Mouse (Mus musculus): ENCODE data around the gene Nosip. TPM values are rescaled to one million over a fixed set of nuclear protein-coding genes. Genes with fewer than 3 reads are reported as not detected.
A peak's percentile ranks its signal among the peaks of the same experiment; 100 is the strongest.

The Nosip gene
- polyA plus RNA-seq (2016; fragmentation: Nextera tagmentation; extraction: Ambion mirVana), result 60.6 and 69.7 TPM in 2 replicates

DNA sequence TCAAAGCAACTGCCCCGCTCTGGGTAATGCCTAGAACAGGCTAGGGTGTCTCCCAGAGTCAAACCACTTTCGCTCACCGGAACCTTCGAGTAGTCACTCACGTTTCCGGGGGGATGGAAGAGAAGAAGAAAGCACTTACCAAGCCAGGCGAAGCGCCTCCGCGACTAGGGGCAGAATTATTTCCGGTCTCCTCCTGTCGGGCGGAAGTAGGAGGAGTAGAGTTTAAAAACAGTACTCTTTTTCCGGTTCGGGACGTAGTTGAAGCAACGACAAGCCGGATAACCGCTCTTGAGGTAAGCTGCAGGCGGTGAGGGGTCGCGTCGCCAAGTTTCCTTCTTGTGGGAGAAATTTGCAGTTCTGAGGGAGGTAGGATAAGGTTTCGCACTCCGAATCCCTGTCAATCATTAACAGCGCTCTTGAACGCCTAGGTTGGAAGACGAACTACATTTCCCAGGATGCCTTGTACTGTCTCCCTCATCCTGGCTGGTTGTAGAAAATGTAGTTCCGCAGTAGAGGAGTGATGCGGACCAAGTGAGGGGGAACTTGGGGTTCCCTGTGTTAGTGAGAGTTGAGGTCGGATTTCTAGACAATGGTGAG, at the start of gene Nosip, which contains the start of gene Prrg2:
TSS of gene Nosip (plus strand) at position 191 of the 597 bp plus-strand sequence.
TSS of gene Prrg2 (minus strand) at position 439 of the 597 bp plus-strand sequence.
- peaks cover 30% of the 10 kb centered on the region for H3K4me1 ChIP-seq (replicated peaks)
- H3K4me2 ChIP-seq, result peak within 1 kb of the TSS; percentile 69
- H3K4me3 ChIP-seq (replicated peaks), result peak within 1 kb of the TSS; percentile 62
- 0 out of 2 replicates have a peak, but pooled peaks cover 7% of the 10 kb centered on the region for H3K36me3 ChIP-seq
- ATAC-seq (ENCODE audit: insufficient number of reproducible peaks, insufficient read depth, low FRiP score, low TSS enrichment, low read depth), result peak; percentile 86
- no peaks in the 10 kb centered on the region for H3K9me3 ChIP-seq
- WGBS, result under 1% methylated on average over 31 of the region's 31 CpGs
- peak within 1 kb of the TSS; percentile 64 for H3K9ac ChIP-seq (replicated peaks)
- H3K27ac ChIP-seq, result peak within 1 kb of the TSS; percentile 89
- no peaks in the 10 kb centered on the region for H3K27me3 ChIP-seq

DNA sequence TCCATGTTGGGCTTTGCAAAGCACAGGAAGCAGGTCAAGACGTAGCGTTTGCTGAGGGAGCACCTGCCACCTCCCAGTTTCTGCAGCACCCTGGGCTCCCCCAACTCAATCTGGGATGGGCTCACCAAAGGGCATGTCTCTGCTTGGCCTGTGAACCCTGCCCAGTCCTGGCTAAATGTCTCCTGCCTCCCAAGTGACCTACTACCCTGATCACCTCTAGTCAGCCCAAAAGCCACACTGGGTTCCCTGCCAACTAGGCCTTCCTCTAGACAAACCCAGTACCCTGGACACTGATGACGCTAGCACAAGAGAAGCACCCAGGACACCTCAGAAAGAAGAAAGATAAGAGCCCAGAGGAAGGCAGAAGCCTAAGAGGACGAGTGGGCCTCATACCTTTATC, 49.4 kb upstream of the Nosip start:
- H3K9me3 ChIP-seq, result no peaks in the 10 kb centered on the region
- no peaks in the 10 kb centered on the region for H3K27me3 ChIP-seq
- H3K4me3 ChIP-seq (replicated peaks), result no peak overlapping the region
- H3K9ac ChIP-seq (replicated peaks), result no peak overlapping the region
- H3K36me3 ChIP-seq, result peaks cover 62% of the 10 kb centered on the region
- H3K27ac ChIP-seq, result no peak overlapping the region
- WGBS, result 86% methylated on average over 4 of the region's 4 CpGs
- no peak overlapping the region for H3K4me2 ChIP-seq
- no peak for ATAC-seq (ENCODE audit: insufficient number of reproducible peaks, insufficient read depth, low FRiP score, low TSS enrichment, low read depth)
- H3K4me1 ChIP-seq (replicated peaks), result peaks cover 17% of the 10 kb centered on the region

DNA sequence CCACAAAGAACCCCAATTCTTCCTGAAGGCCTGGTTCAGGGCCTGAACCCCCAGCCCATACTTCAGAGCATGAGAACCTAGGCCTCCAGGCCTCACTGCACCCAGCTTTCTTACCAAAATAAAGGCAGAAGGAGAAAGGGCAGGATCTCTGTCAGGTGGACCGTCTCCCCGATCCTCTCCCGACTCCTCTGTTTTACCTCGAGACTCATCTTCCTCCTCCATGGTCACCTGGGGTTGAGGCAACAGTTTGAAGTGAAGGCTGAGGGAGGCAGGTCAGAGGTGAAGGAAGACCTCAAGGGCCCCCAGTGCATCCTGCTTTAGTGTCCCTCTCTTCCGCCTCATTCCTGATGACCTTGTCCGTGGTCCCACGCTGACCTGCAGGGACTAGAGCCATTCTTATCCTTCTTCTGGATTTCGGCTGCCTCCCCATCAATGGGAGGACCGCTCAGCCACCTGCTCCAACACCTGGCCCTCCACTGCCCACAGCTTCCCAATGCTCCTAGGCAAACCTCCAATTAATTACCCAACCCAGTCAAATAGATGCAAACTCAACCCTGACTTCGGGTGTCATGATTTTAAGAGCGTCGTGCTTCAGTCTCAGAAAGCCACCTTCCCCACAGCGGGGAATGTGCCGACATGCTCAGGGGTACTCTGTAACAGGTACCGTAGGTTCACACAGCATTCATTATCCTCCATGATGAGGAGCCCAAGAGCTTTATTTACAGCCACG, 48.7 kb upstream of the Nosip start:
- Histone ChIP-seq H3K36me3 (peaks cover 55% of the 10 kb centered on the region), H3K4me2 (no peak overlapping the region), H3K4me1 (replicated peaks) (peaks cover 23% of the 10 kb centered on the region), H3K4me3 (replicated peaks) (no peak overlapping the region), H3K27ac (no peak overlapping the region), H3K9me3 (no peaks in the 10 kb centered on the region), H3K9ac (replicated peaks) (0 out of 2 replicates have a peak overlapping the region, but pooled peaks have one; percentile 12), H3K27me3 (no peaks in the 10 kb centered on the region)
- WGBS, result 95% methylated on average over 16 of the region's 16 CpGs
- no peak for ATAC-seq (ENCODE audit: insufficient number of reproducible peaks, insufficient read depth, low FRiP score, low TSS enrichment, low read depth)

DNA sequence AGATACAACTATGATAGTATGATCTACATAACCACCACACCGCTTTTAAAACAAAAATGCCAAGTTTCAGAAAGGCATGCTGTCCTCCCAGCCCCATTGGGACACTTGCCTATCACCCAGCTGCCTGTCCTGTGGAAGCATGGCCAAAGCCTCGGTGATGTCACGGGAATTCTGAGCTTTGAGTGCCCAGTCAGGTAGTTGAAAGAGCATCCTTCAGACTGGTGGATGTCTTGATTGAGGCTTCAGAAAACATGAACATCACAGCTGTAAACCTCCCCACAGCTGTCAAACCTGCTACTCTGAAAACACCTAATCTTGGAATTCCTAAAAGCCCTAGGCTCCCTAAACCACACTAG, 48.2 kb upstream of the Nosip start:
- Histone ChIP-seq H3K4me2 (no peak overlapping the region), H3K9me3 (no peaks in the 10 kb centered on the region), H3K4me1 (replicated peaks) (peaks cover 27% of the 10 kb centered on the region), H3K36me3 (peaks cover 50% of the 10 kb centered on the region), H3K4me3 (replicated peaks) (no peak overlapping the region; the same call in 1 of the 2 replicates), H3K9ac (replicated peaks) (no peak overlapping the region), H3K27me3 (0 out of 2 replicates have a peak, but pooled peaks cover 3% of the 10 kb centered on the region), H3K27ac (no peak overlapping the region)
- 99% methylated on average over 3 of the region's 3 CpGs for WGBS
- ATAC-seq (ENCODE audit: insufficient number of reproducible peaks, insufficient read depth, low FRiP score, low TSS enrichment, low read depth), result no peak

DNA sequence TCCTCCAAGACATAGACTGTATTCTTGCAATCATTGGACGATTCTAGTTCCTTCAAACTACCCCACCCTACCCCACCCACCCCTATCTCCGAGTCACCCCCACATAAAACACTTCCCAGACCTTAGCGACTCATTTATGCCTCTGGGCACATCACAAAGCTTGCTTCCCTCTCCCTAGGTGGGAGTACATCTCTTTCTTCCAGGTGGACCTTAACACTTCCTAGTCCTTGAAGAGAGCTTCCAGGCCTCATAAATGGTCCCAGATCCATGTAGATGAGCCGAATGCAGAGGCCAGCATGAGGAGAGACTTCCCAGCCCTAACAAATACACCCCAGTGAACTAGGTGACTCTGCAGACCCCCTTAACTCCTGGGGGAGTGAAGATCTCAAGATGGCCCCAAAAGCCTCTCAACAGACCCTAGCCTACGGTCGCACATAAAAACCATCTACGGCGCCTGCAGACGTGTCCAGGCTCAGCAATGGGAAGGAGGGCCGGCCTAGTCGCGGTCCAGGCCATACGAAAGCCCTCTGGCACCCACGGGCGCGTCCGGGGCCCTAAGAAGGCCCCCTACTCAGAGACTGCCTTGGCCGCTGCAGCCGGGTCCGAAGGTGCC, 46.8 kb upstream of the Nosip start:
- 2% methylated on average over 20 of the region's 20 CpGs for WGBS
- Histone ChIP-seq H3K9ac (replicated peaks) (peak overlapping the region; percentile 94), H3K4me3 (replicated peaks) (peak overlapping the region; percentile 89), H3K4me1 (replicated peaks) (peaks cover 35% of the 10 kb centered on the region), H3K27ac (peak overlapping the region; percentile 86), H3K4me2 (peak overlapping the region; percentile 85), H3K27me3 (peaks cover 12% of the 10 kb centered on the region; the same call in 1 of the 2 replicates), H3K9me3 (no peaks in the 10 kb centered on the region), H3K36me3 (peaks cover 36% of the 10 kb centered on the region)
- ATAC-seq (ENCODE audit: insufficient number of reproducible peaks, insufficient read depth, low FRiP score, low TSS enrichment, low read depth), result no peak

DNA sequence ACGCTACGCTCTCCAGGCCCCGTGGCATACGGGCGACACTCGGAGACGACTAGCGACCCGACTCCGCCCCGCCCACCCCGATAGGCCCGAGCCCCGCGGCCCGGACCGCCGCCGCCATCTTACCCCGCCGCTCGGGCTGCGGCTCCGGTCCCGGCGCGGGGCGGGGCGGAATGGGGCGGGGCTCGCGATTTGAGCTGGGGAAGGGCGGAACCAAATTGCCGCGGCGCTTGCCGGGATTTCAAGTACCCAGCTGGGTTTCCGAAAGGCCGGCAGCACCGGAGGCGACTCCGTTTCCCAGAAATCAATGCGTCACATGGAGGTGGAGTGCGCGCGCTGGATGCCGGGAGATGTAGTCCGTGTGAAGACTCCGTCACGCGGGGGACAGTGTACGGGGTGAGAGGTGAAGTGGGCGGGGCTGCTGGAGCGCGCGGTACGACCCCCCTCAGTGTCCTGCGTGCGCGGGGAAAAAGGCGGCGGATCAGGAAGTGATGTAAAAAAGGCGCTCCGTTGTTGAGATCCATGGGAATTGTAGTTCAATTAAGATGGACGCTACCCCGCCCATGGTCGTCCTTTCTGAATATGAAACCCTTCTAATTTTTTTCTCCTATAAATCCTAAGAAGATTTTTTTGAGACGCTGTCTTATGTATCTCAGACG, 46.1 kb upstream of the Nosip start, which contains the start of gene Scaf1:
TSS of gene Scaf1 (minus strand) at position 407 of the 656 bp plus-strand sequence.
- peak within 1 kb of the TSS; percentile 89 for H3K4me3 ChIP-seq (replicated peaks)
- peak within 1 kb of the TSS; percentile 92 for H3K27ac ChIP-seq
- H3K9me3 ChIP-seq, result no peaks in the 10 kb centered on the region
- peaks cover 35% of the 10 kb centered on the region for H3K4me1 ChIP-seq (replicated peaks)
- H3K9ac ChIP-seq (replicated peaks), result peak within 1 kb of the TSS; percentile 94
- H3K36me3 ChIP-seq, result peaks cover 30% of the 10 kb centered on the region
- H3K4me2 ChIP-seq, result peak within 1 kb of the TSS; percentile 85
- under 1% methylated on average over 67 of the region's 69 CpGs for WGBS
- ATAC-seq (ENCODE audit: insufficient number of reproducible peaks, insufficient read depth, low FRiP score, low TSS enrichment, low read depth), result peak; percentile 90
- peaks cover 12% of the 10 kb centered on the region; the same call in 1 of the 2 replicates for H3K27me3 ChIP-seq

DNA sequence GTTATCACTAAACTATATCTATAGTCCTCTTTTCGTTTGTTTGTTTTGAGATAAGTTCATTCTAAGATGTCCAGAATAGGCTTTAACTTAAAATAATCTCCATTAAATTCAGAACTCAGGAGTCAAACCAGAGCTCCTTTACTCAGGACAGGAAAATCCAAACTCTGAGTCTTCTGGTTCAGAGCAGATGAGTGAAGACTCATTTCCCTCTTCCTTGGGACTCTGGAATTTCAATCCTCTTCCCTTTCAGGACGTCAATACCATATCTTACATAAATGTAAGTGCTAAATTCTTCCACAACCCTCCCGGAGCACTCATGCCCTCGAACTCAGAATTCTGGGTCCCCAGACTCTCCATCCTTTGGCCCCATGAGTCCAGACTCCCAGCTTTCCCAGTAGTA, 45.5 kb upstream of the Nosip start:
- no peak overlapping the region; the same call in 1 of the 2 replicates for H3K9ac ChIP-seq (replicated peaks)
- peak overlapping the region; percentile 89 for H3K4me3 ChIP-seq (replicated peaks)
- 2% methylated on average over 4 of the region's 4 CpGs for WGBS
- H3K4me2 ChIP-seq, result peak overlapping the region; percentile 85
- ATAC-seq (ENCODE audit: insufficient number of reproducible peaks, insufficient read depth, low FRiP score, low TSS enrichment, low read depth), result no peak
- H3K4me1 ChIP-seq (replicated peaks), result peaks cover 35% of the 10 kb centered on the region
- peaks cover 12% of the 10 kb centered on the region; the same call in 1 of the 2 replicates for H3K27me3 ChIP-seq
- peak overlapping the region; percentile 92 for H3K27ac ChIP-seq
- H3K36me3 ChIP-seq, result peaks cover 23% of the 10 kb centered on the region
- no peaks in the 10 kb centered on the region for H3K9me3 ChIP-seq

DNA sequence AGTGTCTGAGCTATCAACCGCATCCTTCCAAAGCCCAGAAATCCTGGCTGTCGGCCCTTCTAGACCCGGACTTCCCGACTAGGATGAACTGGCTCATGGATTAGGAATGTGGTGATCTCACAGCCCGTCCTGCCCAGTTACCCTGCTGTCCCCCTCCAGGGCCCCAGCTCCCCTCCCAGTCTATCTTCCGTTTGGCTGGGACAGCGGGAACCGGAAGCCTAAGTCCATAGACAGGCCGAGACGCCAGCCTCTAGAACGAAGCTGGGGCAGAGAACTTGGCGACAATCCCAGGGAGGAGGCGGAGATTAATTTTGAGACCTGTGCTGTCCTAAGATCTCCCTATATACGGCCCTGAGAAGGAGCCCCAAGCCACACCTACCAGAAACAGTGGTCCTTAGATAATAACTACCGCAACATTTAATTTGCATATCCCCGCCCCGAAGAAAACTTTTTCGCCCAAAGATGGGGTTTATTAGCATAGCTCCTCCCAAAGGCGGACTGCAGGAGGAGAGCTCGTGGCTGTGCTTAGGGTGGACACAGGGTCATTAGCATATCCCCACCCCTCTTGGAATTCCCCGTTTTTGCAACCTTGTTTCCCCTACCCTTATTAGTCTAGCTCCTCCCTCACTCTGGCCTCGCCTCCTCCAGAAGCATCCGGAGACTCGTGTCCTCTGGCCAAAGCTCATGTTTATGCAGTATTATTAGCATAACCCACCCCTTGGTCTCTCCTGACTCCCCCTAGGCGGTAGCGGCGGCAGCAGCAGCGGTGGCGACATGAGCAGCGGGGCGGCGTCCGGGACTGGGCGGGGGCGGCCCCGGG, 44.8 kb upstream of the Nosip start, which contains the start of gene Rras:
TSS of gene Rras (plus strand) at position 720 of the 820 bp plus-strand sequence.
- Histone ChIP-seq H3K4me3 (replicated peaks) (peak within 1 kb of the TSS; percentile 89), H3K4me2 (peak within 1 kb of the TSS; percentile 85), H3K4me1 (replicated peaks) (peaks cover 35% of the 10 kb centered on the region), H3K9me3 (no peaks in the 10 kb centered on the region), H3K27ac (peak within 1 kb of the TSS; percentile 92), H3K36me3 (peaks cover 16% of the 10 kb centered on the region), H3K27me3 (peaks cover 12% of the 10 kb centered on the region; the same call in 1 of the 2 replicates), H3K9ac (replicated peaks) (peak within 1 kb of the TSS; percentile 70)
- peak; percentile 92 for ATAC-seq (ENCODE audit: insufficient number of reproducible peaks, insufficient read depth, low FRiP score, low TSS enrichment, low read depth)
- WGBS, result 1% methylated on average over 36 of the region's 36 CpGs

DNA sequence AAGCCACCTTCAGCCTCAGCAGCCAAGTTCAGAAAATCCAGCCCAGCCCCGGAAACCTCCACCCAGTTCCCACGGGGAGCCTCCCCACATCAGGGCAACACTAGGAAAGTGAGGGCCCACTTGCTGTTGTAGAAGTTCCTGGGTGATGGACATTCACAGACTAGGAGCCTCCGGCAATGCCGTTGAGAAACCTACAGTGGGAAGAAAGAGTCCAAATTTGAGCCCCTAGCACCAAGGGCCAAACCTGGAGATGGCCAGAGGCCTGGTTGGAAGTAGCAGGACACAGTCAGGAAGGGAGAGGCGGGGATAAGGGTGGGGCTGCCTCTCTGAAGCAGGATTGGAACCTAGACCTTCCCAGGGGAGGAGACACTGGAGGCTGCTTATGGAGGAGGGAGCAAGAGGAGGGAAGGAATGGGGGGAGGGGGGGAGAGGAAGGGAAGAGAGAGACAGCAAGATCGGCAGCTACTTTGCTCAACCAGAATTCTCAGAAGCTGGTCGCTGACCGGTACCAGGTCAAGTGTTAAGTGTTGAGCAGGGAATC, 43.1 kb upstream of the Nosip start:
- Histone ChIP-seq H3K4me3 (replicated peaks) (0 out of 2 replicates have a peak overlapping the region, but pooled peaks have one; percentile 6), H3K4me1 (replicated peaks) (peaks cover 35% of the 10 kb centered on the region), H3K4me2 (peak overlapping the region; percentile 85), H3K36me3 (no peaks in the 10 kb centered on the region), H3K27me3 (peaks cover 12% of the 10 kb centered on the region; the same call in 1 of the 2 replicates), H3K9ac (replicated peaks) (no peak overlapping the region), H3K27ac (0 out of 2 replicates have a peak overlapping the region, but pooled peaks have one; percentile 1), H3K9me3 (no peaks in the 10 kb centered on the region)
- ATAC-seq (ENCODE audit: insufficient number of reproducible peaks, insufficient read depth, low FRiP score, low TSS enrichment, low read depth), result no peak
- 32% methylated on average over 8 of the region's 8 CpGs for WGBS

DNA sequence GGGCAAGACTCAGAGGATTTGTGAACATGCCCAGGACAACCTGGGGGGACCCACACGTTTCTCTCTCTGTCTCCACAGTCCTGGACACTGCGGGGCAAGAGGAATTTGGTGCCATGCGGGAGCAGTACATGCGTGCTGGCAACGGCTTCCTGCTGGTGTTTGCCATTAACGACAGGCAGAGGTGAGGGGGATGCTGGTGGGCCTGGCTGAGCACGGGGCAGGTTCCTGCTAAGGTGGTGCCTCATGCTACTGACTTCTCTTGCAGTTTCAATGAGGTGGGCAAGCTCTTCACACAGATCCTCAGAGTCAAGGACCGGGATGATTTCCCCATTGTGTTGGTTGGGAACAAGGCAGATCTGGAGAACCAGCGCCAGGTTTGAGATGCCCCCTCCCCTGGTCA, 42.0 kb upstream of the Nosip start:
- 65% methylated on average over 9 of the region's 9 CpGs for WGBS
- Histone ChIP-seq H3K27me3 (peaks cover 12% of the 10 kb centered on the region; the same call in 1 of the 2 replicates), H3K4me2 (no peak overlapping the region), H3K9ac (replicated peaks) (no peak overlapping the region), H3K9me3 (no peaks in the 10 kb centered on the region), H3K4me3 (replicated peaks) (no peak overlapping the region), H3K36me3 (no peaks in the 10 kb centered on the region), H3K27ac (no peak overlapping the region), H3K4me1 (replicated peaks) (peaks cover 26% of the 10 kb centered on the region)
- ATAC-seq (ENCODE audit: insufficient number of reproducible peaks, insufficient read depth, low FRiP score, low TSS enrichment, low read depth), result no peak
